18 mouse cellular contexts compared by ENCODE assay signal in the genomic region with DNA sequence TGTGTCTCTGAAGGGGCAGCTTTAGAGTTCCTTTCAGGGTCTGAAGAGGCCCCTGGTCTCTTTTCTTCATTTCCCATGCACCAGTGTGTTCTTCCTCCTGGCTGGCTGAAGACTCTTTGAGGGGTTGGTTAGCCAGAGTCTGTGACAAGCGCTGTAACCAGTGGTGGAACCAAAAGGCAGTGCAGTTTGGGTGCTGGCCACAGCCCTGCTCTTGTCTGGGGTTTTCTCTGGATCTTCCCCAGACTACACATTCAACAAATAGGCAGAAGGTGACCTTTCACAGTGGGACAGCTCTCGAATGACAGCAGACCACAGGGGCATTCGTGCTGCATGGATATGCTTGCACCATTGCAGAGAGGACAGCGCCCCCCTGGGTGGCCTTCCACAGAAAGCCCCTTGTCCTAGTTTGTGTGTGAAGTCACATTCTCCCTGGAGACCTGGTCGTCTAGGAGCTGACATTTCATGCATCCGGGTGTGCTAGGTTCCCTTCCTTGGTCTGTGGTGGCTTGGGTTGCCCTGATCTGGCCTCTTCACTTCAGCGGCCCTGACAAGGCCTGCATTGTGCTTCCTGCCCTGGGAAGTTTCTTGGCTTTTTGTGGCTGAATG.
DNase-seq lines count a peak whose midpoint lies in the region; ATAC-seq and TF ChIP-seq lines count a peak whose summit lies in the region.
"Had no signal": no experiment of that assay in that cellular context is flagged by ENCODE, and none has a peak within 500 bp of the region (broad histone marks: within the 10 kb centered on the region; RNA-seq: fewer than 3 reads in every experiment).

No protein-coding gene starts in this region.

- H3K9ac ChIP-seq in kidney, postnatal 0 days (ENCODE audit: low read depth, low read length), result no peak overlapping the region
- H3K9ac ChIP-seq in neural tube, embryonic 15.5 days (replicated peaks), result no peak overlapping the region
- H3K9ac ChIP-seq in hindbrain, embryonic 15.5 days, result no peak overlapping the region
- no peak overlapping the region for H3K9ac ChIP-seq in midbrain, postnatal 0 days (replicated peaks; ENCODE audit: low read length, poor library complexity, severe bottlenecking)
- H3K9ac ChIP-seq: liver, embryonic 12.5 days had no signal

- H3K9me3 ChIP-seq in kidney, postnatal 0 days (replicated peaks; ENCODE audit: low read length), result no peaks in the 10 kb centered on the region
- no peaks in the 10 kb centered on the region for H3K9me3 ChIP-seq in neural tube, embryonic 15.5 days (replicated peaks)
- no peaks in the 10 kb centered on the region for H3K9me3 ChIP-seq in hindbrain, embryonic 15.5 days
- H3K9me3 ChIP-seq in midbrain, postnatal 0 days (ENCODE audit: low read length), result no peaks in the 10 kb centered on the region
- H3K9me3 ChIP-seq: liver, embryonic 12.5 days had no signal

- 0 out of 2 replicates have a peak, but pooled peaks have one; percentile 10 for TF ChIP-seq CTCF in kidney, postnatal 0 days (IDR thresholded peaks at IDR 0.05; ENCODE audit: low read depth)
- TF ChIP-seq CTCF in midbrain, postnatal 0 days (IDR thresholded peaks at IDR 0.05), result no peak

- H3K4me1 ChIP-seq in kidney, postnatal 0 days (replicated peaks; ENCODE audit: insufficient read depth, low read length), result no peaks in the 10 kb centered on the region
- 0 out of 2 replicates have a peak, but pooled peaks cover 3% of the 10 kb centered on the region for H3K4me1 ChIP-seq in neural tube, embryonic 15.5 days
- H3K4me1 ChIP-seq in hindbrain, embryonic 15.5 days (replicated peaks), result no peaks in the 10 kb centered on the region
- no peaks in the 10 kb centered on the region for H3K4me1 ChIP-seq in midbrain, postnatal 0 days (ENCODE audit: insufficient read depth, low read length)
- H3K4me1 ChIP-seq: liver, embryonic 12.5 days had no signal

- 74% methylated on average over 7 of the region's 7 CpGs for WGBS in kidney, postnatal 0 days
- WGBS in neural tube, embryonic 15.5 days, result 65% methylated on average over 7 of the region's 7 CpGs
- WGBS in hindbrain, embryonic 15.5 days, result 47% methylated on average over 7 of the region's 7 CpGs
- 65% methylated on average over 7 of the region's 7 CpGs for WGBS in midbrain, postnatal 0 days

- no peaks in the 10 kb centered on the region for H3K27me3 ChIP-seq in kidney, postnatal 0 days (ENCODE audit: insufficient read depth, low read length)
- no peaks in the 10 kb centered on the region for H3K27me3 ChIP-seq in neural tube, embryonic 15.5 days (replicated peaks)
- no peaks in the 10 kb centered on the region for H3K27me3 ChIP-seq in hindbrain, embryonic 15.5 days
- no peaks in the 10 kb centered on the region for H3K27me3 ChIP-seq in midbrain, postnatal 0 days (ENCODE audit: insufficient read depth, low read length)
- H3K27me3 ChIP-seq: liver, embryonic 12.5 days had no signal

- H3K27ac ChIP-seq in kidney, postnatal 0 days, result no peak overlapping the region
- no peak overlapping the region; the same call in 1 of the 2 replicates for H3K27ac ChIP-seq in neural tube, embryonic 15.5 days (replicated peaks)
- H3K27ac ChIP-seq in hindbrain, embryonic 15.5 days (replicated peaks), result 0 out of 2 replicates have a peak overlapping the region, but pooled peaks have one; percentile 48
- H3K27ac ChIP-seq in midbrain, postnatal 0 days (ENCODE audit: low read depth, low read length), result no peak overlapping the region
- H3K27ac ChIP-seq: liver, embryonic 12.5 days had no signal

- H3K36me3 ChIP-seq in kidney, postnatal 0 days (ENCODE audit: insufficient read depth, low read length), result 0 out of 2 replicates have a peak, but pooled peaks cover 3% of the 10 kb centered on the region
- peaks cover 31% of the 10 kb centered on the region for H3K36me3 ChIP-seq in neural tube, embryonic 15.5 days
- H3K36me3 ChIP-seq in hindbrain, embryonic 15.5 days, result peaks cover 5% of the 10 kb centered on the region
- peaks cover 4% of the 10 kb centered on the region for H3K36me3 ChIP-seq in midbrain, postnatal 0 days (ENCODE audit: insufficient read depth, low read length)
- H3K36me3 ChIP-seq: liver, embryonic 12.5 days had no signal

- H3K4me2 ChIP-seq in kidney, postnatal 0 days (ENCODE audit: low read length), result no peak overlapping the region
- H3K4me2 ChIP-seq in neural tube, embryonic 15.5 days, result no peak overlapping the region
- H3K4me2 ChIP-seq in hindbrain, embryonic 15.5 days, result no peak overlapping the region
- H3K4me2 ChIP-seq in midbrain, postnatal 0 days (ENCODE audit: low read depth, low read length, poor library complexity, severe bottlenecking), result no peak overlapping the region
- H3K4me2 ChIP-seq: liver, embryonic 12.5 days had no signal

- no peak overlapping the region for H3K4me3 ChIP-seq in kidney, postnatal 0 days (replicated peaks; ENCODE audit: low read depth, low read length)
- no peak overlapping the region for H3K4me3 ChIP-seq in neural tube, embryonic 15.5 days (replicated peaks)
- no peak overlapping the region for H3K4me3 ChIP-seq in hindbrain, embryonic 15.5 days
- no peak overlapping the region for H3K4me3 ChIP-seq in midbrain, postnatal 0 days (ENCODE audit: low read depth, low read length)
- H3K4me3 ChIP-seq: liver, embryonic 12.5 days had no signal

- DNase-seq in kidney, postnatal 0 days (ENCODE audit: low spot score), result no peak
- DNase-seq in kidney, adult 18-20 months, result no peak
- DNase-seq in neural tube, embryonic 10.5 days (ENCODE audit: extremely low spot score, low spot score), result no peak
- DNase-seq in midbrain, postnatal 0 days (ENCODE audit: low spot score), result peak; percentile 48
- DNase-seq: adrenal gland, adult 8-10 months; cerebellum, adult 9-11 months; gastrocnemius, postnatal 36 days; kidney, adult 11 months; kidney, postnatal 10 days; left cerebral cortex, postnatal 4 days; lung, adult 2 months; lung, postnatal 4 days; spleen, adult 18-20 months; thymus, postnatal 4 days had no signal

- no peak for ATAC-seq in kidney, postnatal 0 days (replicated peaks; ENCODE audit: low FRiP score, low read depth)
- peak; percentile 64 for ATAC-seq in neural tube, embryonic 15.5 days (ENCODE audit: low FRiP score)
- ATAC-seq in hindbrain, embryonic 15.5 days (ENCODE audit: low FRiP score, low read depth), result peak; percentile 72
- ATAC-seq in midbrain, postnatal 0 days (ENCODE audit: low FRiP score), result peak; percentile 55; the same call in 1 of the 2 replicates
- no peak for ATAC-seq in megakaryocyte progenitor cell, adult 5-6 weeks (replicated peaks; ENCODE audit: poor library complexity)
- ATAC-seq: liver, embryonic 12.5 days had no signal

Comparison
In these comparisons a context has a peak if more than half of its experiments do, and no peak if none do; other contexts are left out.
1. ATAC-seq: peak in neural tube, embryonic 15.5 days (single experiment), hindbrain, embryonic 15.5 days (single experiment) and midbrain, postnatal 0 days (single experiment); none in kidney, postnatal 0 days (single experiment) and megakaryocyte progenitor cell, adult 5-6 weeks (single experiment).